Mouse (Mus musculus): ENCODE measurements around the gene Anapc15-ps.
"Not testable (repeated sequence)": the region's sequence is repeated elsewhere in the genome, so short reads cannot be mapped to it uniquely, and the experiment has no call there.

The Anapc15-ps gene

GRCm38 (mm10) chr10:95634751-95635150, 38.5 kb downstream of the Anapc15-ps start:
- no peak for DNase-seq (ENCODE audit: extremely low spot score, low read depth, low spot score)

- no peak for DNase-seq (ENCODE audit: extremely low spot score, low read depth, low spot score)
Observed at GRCm38 (mm10) chr10:95634261-95634660, 39.0 kb downstream of the Anapc15-ps start.

GRCm38 (mm10) chr10:95631568-95631967, 41.7 kb downstream of the Anapc15-ps start:
- no peak for DNase-seq (ENCODE audit: extremely low spot score, low read depth, low spot score)

GRCm38 (mm10) chr10:95630726-95631345, 42.4 kb downstream of the Anapc15-ps start:
- no peak for DNase-seq (ENCODE audit: extremely low spot score, low read depth, low spot score)

GRCm38 (mm10) chr10:95630166-95630565, 43.1 kb downstream of the Anapc15-ps start:
- not testable (repeated sequence) for DNase-seq (ENCODE audit: extremely low spot score, low read depth, low spot score)

GRCm38 (mm10) chr10:95628338-95628737, 44.9 kb downstream of the Anapc15-ps start:
- no peak for DNase-seq (ENCODE audit: extremely low spot score, low read depth, low spot score)

- no peak for DNase-seq (ENCODE audit: extremely low spot score, low read depth, low spot score)
Observed at GRCm38 (mm10) chr10:95627381-95627780, 45.9 kb downstream of the Anapc15-ps start.

GRCm38 (mm10) chr10:95625300-95625699, 48.0 kb downstream of the Anapc15-ps start:
- no peak for DNase-seq (ENCODE audit: extremely low spot score, low read depth, low spot score)

GRCm38 (mm10) chr10:95624007-95624406, 49.2 kb downstream of the Anapc15-ps start:
- DNase-seq (ENCODE audit: extremely low spot score, low read depth, low spot score): no peak

- no peak for DNase-seq (ENCODE audit: extremely low spot score, low read depth, low spot score)
Observed at GRCm38 (mm10) chr10:95623518-95623905, 49.7 kb downstream of the Anapc15-ps start.

All from hindlimb bud, embryonic 11.5 days (tissue).